Mouse (Mus musculus) liver, embryonic 14.5 days (tissue): Measurements from ENCODE around the gene Prss45. TPM values are rescaled to one million over a fixed set of nuclear protein-coding genes. Genes with fewer than 3 reads are reported as not detected.

Experiments
- ATAC-seq: fragments of 200-750 bp; cut with Nextera tagmentation; 2 replicates; pipeline ENCODE4 v1.8.0; 2017; ENCODE audit warnings: moderate number of reproducible peaks, mild to moderate bottlenecking, moderate library complexity; ENCODE audit not compliant: insufficient read depth
- DNase-seq, 3 experiments: peaks; one replicate each; pipeline ENCODE4 v3.0.0-alpha.2; 2012 to 2013; ENCODE audit warnings: low read depth in 3 of 3, low spot score in 3 of 3
- H3K27ac ChIP-seq: fragments of 300-500 bp; sonication (generic); 2 replicates; pipeline ENCODE4 v1.5.1; 2014; ENCODE audit warnings: moderate library complexity, mild to moderate bottlenecking, control low read depth, inconsistent platforms
- H3K27me3 ChIP-seq: fragments of 300-500 bp; sonication (generic); 2 replicates; pipeline ENCODE4 v1.6.1; 2014; ENCODE audit warnings: mild to moderate bottlenecking, low read length, moderate library complexity; ENCODE audit not compliant: control insufficient read depth, insufficient read depth
- H3K36me3 ChIP-seq: fragments of 300-500 bp; sonication (generic); replicated peaks from 2 replicates; pipeline ENCODE4 v1.6.1; 2014; ENCODE audit warnings: low read depth; ENCODE audit not compliant: control insufficient read depth, insufficient read depth
- H3K4me1 ChIP-seq, 2 experiments: fragments of 200-500 bp in 1 of 2; fragments of 300-500 bp in 1 of 2; sonication (generic) in 1 of 2; replicated peaks; 2 replicates each; pipeline ENCODE4 v1.6.1; 2012 to 2014; ENCODE audit warnings: antibody characterized with exemption in 1 of 2, inconsistent platforms in 1 of 2, low read length in 1 of 2; ENCODE audit not compliant: control insufficient read depth in 2 of 2, insufficient read depth in 2 of 2
- H3K4me2 ChIP-seq: fragments of 300-500 bp; sonication (generic); 2 replicates; pipeline ENCODE4 v1.6.1; 2014; ENCODE audit warnings: low read depth, mild to moderate bottlenecking, control low read depth, moderate library complexity
- H3K4me3 ChIP-seq, 2 experiments: fragments of 200-500 bp in 1 of 2; fragments of 300-500 bp in 1 of 2; sonication (generic) in 1 of 2; 2 replicates each; pipeline ENCODE4 v1.5.1; 2012 to 2014; ENCODE audit warnings: low read depth in 2 of 2, low read length in 2 of 2, mild to moderate bottlenecking in 2 of 2, control low read depth in 1 of 2, inconsistent platforms in 1 of 2, moderate library complexity in 1 of 2; ENCODE audit not compliant: insufficient read depth in 1 of 2
- H3K9ac ChIP-seq: fragments of 300-500 bp; sonication (generic); replicated peaks from 2 replicates; pipeline ENCODE4 v1.6.1; 2014; ENCODE audit warnings: mild to moderate bottlenecking, control low read depth, moderate library complexity
- H3K9me3 ChIP-seq: fragments of 300-500 bp; sonication (generic); 2 replicates; pipeline ENCODE4 v1.6.1; 2016; ENCODE audit warnings: low read length, mixed read lengths; ENCODE audit not compliant: control insufficient read depth
- CTCF ChIP-seq: IDR thresholded peaks from 2 replicates; pipeline ENCODE4 v1.5.1; 2016; ENCODE audit warnings: antibody characterized with exemption, low read depth, control low read depth
- EP300 ChIP-seq: IDR thresholded peaks from 2 replicates; pipeline ENCODE4 v1.6.1; 2016; ENCODE audit warnings: antibody characterized with exemption, low read depth
- WGBS: fragments of 180-500 bp; shearing (Covaris S2); extraction: QIAGEN DNeasy Blood & Tissue Kit; methylation state at CpG from one replicate; pipeline ENCODE4 v1.1.7; 2014; ENCODE audit not compliant: insufficient replicate concordance; 5-methylcytosine and 5-hydroxymethylcytosine counted together
- polyA plus RNA-seq, 2 experiments: library from polyadenylated mRNA; depleted of rRNA in 1 of 2; stranded (reverse) in 1 of 2; unstranded in 1 of 2; fragments of >200 nt; fragmentation: Nextera tagmentation in 1 of 2; extraction: Ambion mirVana in 1 of 2; gene quantifications; 2 replicates each; pipeline versions ENCODE4 v1.2.1 to v1.2.3; 2012 to 2014

The Prss45 gene
- polyA plus RNA-seq, 2 experiments = not detected

GRCm38 (mm10) chr9:110834961-110835360, 573 bp downstream of the Prss45 start:
- Histone ChIP-seq H3K9me3 (no peaks in the 10 kb centered on the region), H3K4me1 (0 out of 4 replicates have a peak, but pooled peaks cover 0 to 2% of the 10 kb centered on the region in 2 experiments), H3K4me2 (no peak overlapping the region), H3K9ac (no peak overlapping the region), H3K36me3 (no peaks in the 10 kb centered on the region), H3K27me3 (no peaks in the 10 kb centered on the region), H3K27ac (no peak overlapping the region), H3K4me3 (no peak overlapping the region)
- WGBS = 39% methylated on average over 10 of the region's 10 CpGs
- DNase-seq = no peak
- no peak for ATAC-seq
- TF ChIP-seq EP300 = no peak
- no peak for TF ChIP-seq CTCF

DNA sequence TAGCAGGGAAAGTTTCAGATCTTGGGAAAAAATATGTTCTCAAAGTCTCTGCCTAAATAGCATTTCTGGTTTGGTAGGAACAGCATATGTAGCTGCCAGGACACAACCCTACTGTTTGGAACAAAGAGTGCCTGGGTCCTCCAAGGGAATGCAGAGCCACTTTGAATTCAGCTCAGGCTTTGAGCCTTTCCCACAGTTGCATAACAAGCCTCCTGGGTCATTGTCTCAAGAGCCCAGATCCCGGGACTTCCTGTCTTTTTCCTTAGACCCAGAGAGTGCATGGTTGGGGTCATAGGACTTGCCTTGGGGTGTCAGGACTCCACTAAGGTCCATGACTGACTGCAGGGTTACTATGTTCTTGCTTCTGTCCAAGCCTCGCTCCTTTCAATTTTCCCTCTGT, 1.7 kb downstream of the Prss45 start:
- Histone ChIP-seq H3K36me3 (no peaks in the 10 kb centered on the region), H3K4me2 (no peak overlapping the region), H3K27me3 (no peaks in the 10 kb centered on the region), H3K9me3 (no peaks in the 10 kb centered on the region), H3K9ac (no peak overlapping the region), H3K27ac (no peak overlapping the region), H3K4me1 (peaks cover 0 to 2% of the 10 kb centered on the region in 2 experiments; a peak in 1 of 4 replicates), H3K4me3 (no peak overlapping the region)
- DNase-seq = no peak
- TF ChIP-seq EP300 = no peak
- TF ChIP-seq CTCF = no peak
- ATAC-seq = no peak
- WGBS = 39% methylated on average over 2 of the region's 2 CpGs

DNA sequence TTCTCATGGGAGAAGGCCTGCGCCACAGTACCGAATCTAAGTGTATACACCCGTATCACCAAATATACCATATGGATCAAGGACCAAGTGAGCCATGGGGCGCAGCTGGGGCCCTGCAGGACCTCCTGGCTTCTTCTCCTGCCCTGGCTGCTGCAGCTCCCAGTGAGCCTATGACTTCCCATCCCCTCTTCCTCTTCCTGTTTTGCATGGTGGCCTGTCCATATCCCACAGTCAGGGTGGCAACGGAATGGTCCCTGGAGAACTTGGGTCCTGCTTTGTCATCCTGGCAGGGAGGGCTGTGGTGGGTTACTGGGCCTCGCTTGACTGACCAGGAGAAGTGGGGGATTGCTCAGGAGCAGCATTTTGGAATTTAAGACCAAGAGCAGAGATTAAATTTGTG, 6.5 kb downstream of the Prss45 start:
- H3K9me3 ChIP-seq = no peaks in the 10 kb centered on the region
- H3K36me3 ChIP-seq = no peaks in the 10 kb centered on the region
- no peak for TF ChIP-seq CTCF
- no peak for TF ChIP-seq EP300
- no peak overlapping the region for H3K9ac ChIP-seq
- ATAC-seq = no peak
- peaks cover 0 to 3% of the 10 kb centered on the region in 2 experiments; a peak in 2 of 4 replicates for H3K4me1 ChIP-seq
- no peaks in the 10 kb centered on the region for H3K27me3 ChIP-seq
- 52% methylated on average over 6 of the region's 6 CpGs for WGBS
- no peak overlapping the region for H3K4me3 ChIP-seq
- no peak overlapping the region for H3K4me2 ChIP-seq
- no peak for DNase-seq
- no peak overlapping the region for H3K27ac ChIP-seq

GRCm38 (mm10) chr9:110841438-110841837, 7.0 kb downstream of the Prss45 start:
- Histone ChIP-seq H3K9ac (no peak overlapping the region), H3K36me3 (no peaks in the 10 kb centered on the region), H3K27me3 (no peaks in the 10 kb centered on the region), H3K4me2 (no peak overlapping the region), H3K27ac (no peak overlapping the region), H3K9me3 (no peaks in the 10 kb centered on the region), H3K4me1 (peaks cover 0 to 3% of the 10 kb centered on the region in 2 experiments; a peak in 2 of 4 replicates), H3K4me3 (no peak overlapping the region)
- TF ChIP-seq CTCF (no peak), EP300 (no peak)
- WGBS = 29% methylated on average over 2 of the region's 2 CpGs
- DNase-seq (peak in 1 of 3 experiments; percentile 7), ATAC-seq (no peak)

DNA sequence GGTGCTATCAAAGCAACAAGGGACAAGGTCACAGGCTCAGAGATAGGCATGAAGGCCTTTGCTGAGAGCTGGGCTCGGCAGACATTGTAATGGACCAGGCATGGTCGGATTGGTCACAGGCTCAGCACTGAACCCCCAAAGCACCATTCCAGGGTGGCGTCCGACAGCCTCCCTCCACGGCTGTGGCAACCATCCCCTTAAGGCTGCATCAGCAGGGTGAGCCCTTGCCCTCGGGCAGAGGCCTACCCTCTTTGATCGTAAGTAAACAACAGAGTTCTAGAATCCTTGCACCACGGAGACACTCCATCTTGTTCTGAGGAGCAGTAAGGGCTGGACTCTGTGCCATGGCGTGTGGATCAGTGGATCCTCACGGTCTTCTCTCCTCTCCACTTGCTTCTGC, 9.8 kb downstream of the Prss45 start, which contains the start of gene Prss46:
TSS of gene Prss46 (plus strand) at position 301 of the 400 bp plus-strand sequence.
- no peak within 1 kb of the TSS for H3K4me2 ChIP-seq
- no peaks in the 10 kb centered on the region for H3K27me3 ChIP-seq
- no peaks in the 10 kb centered on the region for H3K36me3 ChIP-seq
- no peak for DNase-seq
- no peak for ATAC-seq
- H3K9ac ChIP-seq = no peak within 1 kb of the TSS
- TF ChIP-seq EP300 = no peak
- no peak for TF ChIP-seq CTCF
- peaks cover 0 to 2% of the 10 kb centered on the region in 2 experiments; a peak in 2 of 4 replicates for H3K4me1 ChIP-seq
- H3K9me3 ChIP-seq = no peaks in the 10 kb centered on the region
- WGBS = 65% methylated on average over 10 of the region's 10 CpGs
- no peak within 1 kb of the TSS for H3K4me3 ChIP-seq
- no peak within 1 kb of the TSS for H3K27ac ChIP-seq
